Mouse (Mus musculus) hindbrain, embryonic 14.5 days (tissue): ENCODE results near the gene Susd4. TPM values are rescaled to one million over a fixed set of nuclear protein-coding genes. Genes with fewer than 3 reads are reported as not detected.

Source experiments
- ATAC-seq: fragments of 200-750 bp; cut with Nextera tagmentation; 2 replicates; pipeline ENCODE4 v1.8.0; 2017; ENCODE audit warnings: moderate number of reproducible peaks, mild to moderate bottlenecking, moderate TSS enrichment, moderate library complexity; ENCODE audit not compliant: low FRiP score
- DNase-seq: peaks from one replicate; pipeline ENCODE4 v3.0.0-alpha.2; 2015; ENCODE audit warnings: low spot score
- H3K27ac ChIP-seq: fragments of 300-500 bp; sonication (generic); 2 replicates; pipeline ENCODE4 v1.5.1; 2014; ENCODE audit warnings: mild to moderate bottlenecking, moderate library complexity
- H3K27me3 ChIP-seq: fragments of 300-500 bp; sonication (generic); 2 replicates; pipeline ENCODE4 v1.6.1; 2014; ENCODE audit warnings: mild to moderate bottlenecking, low read length, mixed read lengths; ENCODE audit not compliant: control insufficient read depth, insufficient read depth
- H3K36me3 ChIP-seq: fragments of 300-500 bp; sonication (generic); replicated peaks from 2 replicates; pipeline ENCODE4 v1.6.1; 2014; ENCODE audit not compliant: control insufficient read depth, insufficient read depth
- H3K4me1 ChIP-seq: fragments of 300-500 bp; sonication (generic); replicated peaks from 2 replicates; pipeline ENCODE4 v1.6.1; 2014; ENCODE audit warnings: antibody characterized with exemption, low read length, mixed read lengths; ENCODE audit not compliant: control insufficient read depth, insufficient read depth
- H3K4me2 ChIP-seq: fragments of 300-500 bp; sonication (generic); replicated peaks from 2 replicates; pipeline ENCODE4 v1.6.1; 2014; ENCODE audit warnings: mild to moderate bottlenecking, moderate library complexity
- H3K4me3 ChIP-seq: fragments of 300-500 bp; sonication (generic); replicated peaks from 2 replicates; pipeline ENCODE4 v1.5.1; 2014; ENCODE audit warnings: mild to moderate bottlenecking, low read length
- H3K9ac ChIP-seq: fragments of 300-500 bp; sonication (generic); 2 replicates; pipeline ENCODE4 v1.6.1; 2014
- H3K9me3 ChIP-seq: fragments of 300-500 bp; sonication (generic); 2 replicates; pipeline ENCODE4 v1.6.1; 2016; ENCODE audit warnings: low read length; ENCODE audit not compliant: control insufficient read depth
- WGBS: fragments of 180-500 bp; shearing (Covaris S2); extraction: QIAGEN DNeasy Blood & Tissue Kit; methylation state at CpG from one replicate; pipeline ENCODE4 v1.1.7; 2014; 5-methylcytosine and 5-hydroxymethylcytosine counted together
- polyA plus RNA-seq: library from polyadenylated mRNA; unstranded; fragments of >200 nt; fragmentation: Nextera tagmentation; extraction: Ambion mirVana; gene quantifications from 2 replicates; pipeline ENCODE4 v1.2.1, GENCODE M21; 2014

The Susd4 gene
- polyA plus RNA-seq, 1 experiment from 2014 or later: 73.9 TPM

DNA sequence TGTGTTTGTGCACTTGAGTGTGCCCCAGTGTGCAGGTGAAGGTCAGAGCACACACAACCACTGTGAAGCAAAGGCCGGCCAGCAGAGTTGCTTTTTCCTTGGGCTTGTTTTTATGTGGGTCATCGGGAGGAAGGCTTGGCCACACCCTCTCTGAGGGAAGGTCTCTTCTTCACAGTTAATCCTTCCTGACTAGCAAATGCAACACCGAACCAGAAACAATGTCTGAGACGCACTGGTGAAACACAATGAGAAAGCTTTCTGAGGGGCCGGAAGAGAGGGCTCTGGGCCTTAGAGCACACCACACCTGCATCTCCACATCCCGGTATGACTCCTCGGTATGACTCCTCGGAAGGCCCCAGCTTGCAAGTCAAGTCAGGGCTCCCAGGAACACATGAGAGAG lies 12.4 kb upstream of the Susd4 start:
- ATAC-seq (no peak), DNase-seq (no peak)
- Histone ChIP-seq H3K27me3 (no peaks in the 10 kb centered on the region), H3K9me3 (no peaks in the 10 kb centered on the region), H3K9ac (no peak overlapping the region), H3K4me3 (no peak overlapping the region), H3K36me3 (no peaks in the 10 kb centered on the region), H3K4me2 (no peak overlapping the region), H3K4me1 (no peaks in the 10 kb centered on the region; the same call in 1 of the 2 replicates), H3K27ac (no peak overlapping the region)
- 66% methylated on average over 8 of the region's 8 CpGs for WGBS

DNA sequence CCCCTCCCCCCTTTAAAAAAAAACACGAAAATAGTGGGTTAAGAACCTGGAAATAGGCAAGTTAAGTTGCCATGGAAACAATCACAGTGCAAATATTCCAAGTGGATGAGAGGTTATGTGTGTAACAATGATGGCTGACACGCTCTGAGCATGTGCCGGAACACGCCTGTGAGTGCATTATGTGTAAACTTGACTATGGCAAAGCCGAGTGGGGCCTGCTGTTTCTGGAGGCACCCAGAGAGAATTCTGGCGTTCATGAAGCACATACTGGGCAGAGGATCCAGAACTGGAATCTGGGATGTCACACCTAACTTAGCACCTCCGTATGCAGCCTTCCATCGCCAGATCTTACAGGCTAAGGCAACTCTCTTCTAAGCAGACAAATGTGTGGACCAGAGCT lies 10.0 kb upstream of the Susd4 start:
- 77% methylated on average over 8 of the region's 8 CpGs for WGBS
- ATAC-seq (no peak), DNase-seq (no peak)
- Histone ChIP-seq H3K4me3 (no peak overlapping the region), H3K4me2 (no peak overlapping the region), H3K9ac (no peak overlapping the region), H3K36me3 (no peaks in the 10 kb centered on the region), H3K9me3 (no peaks in the 10 kb centered on the region), H3K27me3 (no peaks in the 10 kb centered on the region), H3K27ac (no peak overlapping the region), H3K4me1 (no peaks in the 10 kb centered on the region; the same call in 1 of the 2 replicates)

DNA sequence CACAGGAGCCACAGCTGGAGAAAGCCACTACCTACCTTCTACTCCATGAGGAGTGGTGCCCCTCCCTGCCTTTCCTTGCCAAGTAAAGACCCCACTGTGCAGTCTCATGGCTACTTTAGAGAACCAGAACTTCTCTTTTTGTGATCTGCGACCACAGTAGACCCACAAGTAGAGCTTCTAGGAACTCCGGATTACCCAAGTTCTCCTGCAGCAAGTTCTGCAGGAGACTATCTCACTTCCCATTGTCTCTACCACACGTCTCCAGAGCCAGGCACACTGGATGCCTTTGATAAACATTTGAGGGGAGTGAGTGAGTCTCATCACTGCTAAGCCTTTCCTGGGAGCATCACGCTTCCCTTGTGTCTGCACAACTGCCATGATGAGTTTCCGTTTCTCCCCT lies 8.8 kb upstream of the Susd4 start:
- Histone ChIP-seq H3K27me3 (no peaks in the 10 kb centered on the region), H3K27ac (no peak overlapping the region), H3K9me3 (no peaks in the 10 kb centered on the region), H3K9ac (no peak overlapping the region), H3K4me1 (no peaks in the 10 kb centered on the region; the same call in 1 of the 2 replicates), H3K36me3 (no peaks in the 10 kb centered on the region), H3K4me3 (no peak overlapping the region), H3K4me2 (no peak overlapping the region)
- DNase-seq (no peak), ATAC-seq (no peak)
- WGBS: 82% methylated on average over 5 of the region's 5 CpGs

GRCm38 (mm10) chr1:182758783-182759182 lies 4.9 kb upstream of the Susd4 start:
- H3K4me2 ChIP-seq: no peak overlapping the region
- 92% methylated on average over 1 of the region's 1 CpGs for WGBS
- no peak overlapping the region for H3K4me3 ChIP-seq
- DNase-seq (no peak), ATAC-seq (no peak)
- H3K27me3 ChIP-seq: no peaks in the 10 kb centered on the region
- H3K9ac ChIP-seq: no peak overlapping the region
- no peaks in the 10 kb centered on the region; the same call in 1 of the 2 replicates for H3K4me1 ChIP-seq
- H3K27ac ChIP-seq: no peak overlapping the region
- H3K36me3 ChIP-seq: no peaks in the 10 kb centered on the region
- H3K9me3 ChIP-seq: no peaks in the 10 kb centered on the region

- H3K27me3 ChIP-seq: no peaks in the 10 kb centered on the region
- DNase-seq (no peak), ATAC-seq (no peak; the same call in none of the 2 replicates)
- H3K27ac ChIP-seq: peak overlapping the region; percentile 86
- no peaks in the 10 kb centered on the region for H3K36me3 ChIP-seq
- peak overlapping the region; percentile 76 for H3K9ac ChIP-seq
- H3K4me2 ChIP-seq: peak overlapping the region; percentile 89
- H3K4me3 ChIP-seq: peak overlapping the region; percentile 53
- no peaks in the 10 kb centered on the region for H3K9me3 ChIP-seq
- 7% methylated on average over 17 of the region's 17 CpGs for WGBS
- H3K4me1 ChIP-seq: peaks cover 12% of the 10 kb centered on the region; the same call in 1 of the 2 replicates
Observed at GRCm38 (mm10) chr1:182763191-182763715, 407 bp upstream of the Susd4 start.

DNA sequence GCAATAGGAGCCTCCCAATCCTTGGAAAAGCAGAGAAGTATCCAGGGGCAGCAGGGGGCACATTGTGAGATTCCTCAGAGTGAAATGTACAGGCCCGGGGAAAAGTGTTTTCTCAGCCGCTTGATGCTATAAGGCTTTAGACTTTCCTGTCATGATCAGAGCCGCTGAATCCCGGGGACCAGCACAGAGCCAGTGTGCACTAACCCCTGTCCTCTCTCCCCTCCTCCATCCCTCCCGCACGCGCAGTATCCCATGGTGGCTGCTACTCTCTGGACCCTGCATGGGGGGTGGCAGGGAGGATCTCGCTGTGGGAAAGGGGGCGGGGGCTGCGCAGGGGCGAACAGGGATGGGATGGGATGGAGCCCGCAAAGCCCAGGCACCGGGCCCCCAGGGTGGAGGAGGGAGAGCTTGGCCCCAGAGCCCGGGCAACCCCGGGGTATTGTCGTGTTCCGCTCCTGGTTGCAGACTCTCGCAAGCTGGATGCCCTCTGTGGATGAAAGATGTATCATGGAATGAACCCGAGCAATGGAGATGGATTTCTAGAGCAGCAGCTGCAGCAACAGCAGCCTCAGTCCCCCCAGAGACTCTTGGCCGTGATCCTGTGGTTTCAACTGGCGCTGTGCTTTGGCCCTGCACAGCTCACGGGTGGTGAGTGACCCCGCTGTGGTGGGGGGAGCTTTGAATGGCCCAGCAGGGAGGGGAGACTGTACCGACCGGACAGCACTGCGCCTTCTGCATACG lies 1.1 kb downstream of the Susd4 start:
- Histone ChIP-seq H3K27me3 (no peaks in the 10 kb centered on the region), H3K9ac (peak overlapping the region; percentile 76), H3K27ac (peak overlapping the region; percentile 86), H3K36me3 (no peaks in the 10 kb centered on the region), H3K4me1 (peaks cover 12% of the 10 kb centered on the region; the same call in 1 of the 2 replicates), H3K4me3 (peak overlapping the region; percentile 53), H3K9me3 (no peaks in the 10 kb centered on the region), H3K4me2 (peak overlapping the region; percentile 89)
- ATAC-seq: peak; percentile 78
- DNase-seq: peak; percentile 49
- WGBS: 0% methylated on average over 26 of the region's 27 CpGs

DNA sequence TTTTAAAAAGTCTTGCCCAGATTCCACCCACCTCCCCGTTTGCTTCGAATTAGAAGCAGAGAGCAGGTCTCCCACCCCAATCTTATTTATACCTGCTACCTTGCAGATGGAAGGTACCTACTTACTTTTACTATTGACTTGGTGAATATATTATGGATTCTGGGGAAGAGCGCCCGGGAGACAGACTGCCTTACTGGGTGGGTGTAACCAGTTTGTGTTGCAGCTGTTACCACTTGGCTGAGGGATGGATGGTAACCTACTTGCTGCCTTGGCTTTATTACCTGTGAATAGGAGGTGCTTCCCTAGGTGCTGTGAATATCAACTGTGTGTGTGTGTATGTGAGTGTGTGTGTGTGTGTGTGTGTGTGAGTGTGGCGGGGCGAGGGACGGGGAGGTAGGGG lies 11.9 kb downstream of the Susd4 start:
- Histone ChIP-seq H3K4me3 (no peak overlapping the region), H3K27me3 (no peaks in the 10 kb centered on the region), H3K9me3 (no peaks in the 10 kb centered on the region), H3K4me2 (no peak overlapping the region), H3K9ac (no peak overlapping the region), H3K4me1 (peaks cover 6% of the 10 kb centered on the region; the same call in 1 of the 2 replicates), H3K36me3 (no peaks in the 10 kb centered on the region), H3K27ac (no peak overlapping the region)
- 92% methylated on average over 7 of the region's 7 CpGs for WGBS
- ATAC-seq: no peak
- DNase-seq: no peak

GRCm38 (mm10) chr1:182776749-182777410 lies 13.2 kb downstream of the Susd4 start:
- Histone ChIP-seq H3K36me3 (no peaks in the 10 kb centered on the region), H3K4me2 (no peak overlapping the region), H3K9ac (no peak overlapping the region), H3K27me3 (no peaks in the 10 kb centered on the region), H3K27ac (peak overlapping the region; percentile 16; the same call in 1 of the 2 replicates), H3K9me3 (no peaks in the 10 kb centered on the region), H3K4me1 (peaks cover 6% of the 10 kb centered on the region; the same call in 1 of the 2 replicates), H3K4me3 (no peak overlapping the region)
- DNase-seq (no peak), ATAC-seq (no peak)
- 62% methylated on average over 10 of the region's 10 CpGs for WGBS

- H3K9me3 ChIP-seq: no peaks in the 10 kb centered on the region
- H3K27me3 ChIP-seq: no peaks in the 10 kb centered on the region
- 85% methylated on average over 13 of the region's 13 CpGs for WGBS
- H3K4me3 ChIP-seq: no peak overlapping the region
- H3K4me1 ChIP-seq: peaks cover 6% of the 10 kb centered on the region; the same call in 1 of the 2 replicates
- no peak for DNase-seq
- no peak overlapping the region for H3K4me2 ChIP-seq
- no peak overlapping the region for H3K9ac ChIP-seq
- H3K27ac ChIP-seq: no peak overlapping the region
- ATAC-seq: no peak
- H3K36me3 ChIP-seq: no peaks in the 10 kb centered on the region
Observed at GRCm38 (mm10) chr1:182778225-182778624, 14.6 kb downstream of the Susd4 start.
